12 mouse cellular contexts compared by ENCODE assay signal in genomic region chr6:108630701-108631100, GRCm38 (mm10). TPM values are rescaled to one million over a fixed set of nuclear protein-coding genes. Genes with fewer than 3 reads are reported as not detected.
DNase-seq lines count a peak whose midpoint lies in the region; ATAC-seq and TF ChIP-seq lines count a peak whose summit lies in the region.
"Had no signal": no experiment of that assay in that cellular context is flagged by ENCODE, and none has a peak within 500 bp of the region (broad histone marks: within the 10 kb centered on the region; RNA-seq: fewer than 3 reads in every experiment).

No protein-coding gene starts in this region.

- ATAC-seq in liver, postnatal 0 days, result peak; percentile 56

- no peak overlapping the region for H3K4me2 ChIP-seq in liver, postnatal 0 days (ENCODE audit: low read depth, low read length)
- H3K4me2 ChIP-seq: heart, embryonic 15.5 days; lung, embryonic 14.5 days had no signal

- no peaks in the 10 kb centered on the region for H3K27me3 ChIP-seq in liver, postnatal 0 days (ENCODE audit: insufficient read depth, low read length)
- H3K27me3 ChIP-seq: heart, embryonic 15.5 days had no signal

- no peak for TF ChIP-seq EP300 in liver, postnatal 0 days (IDR thresholded peaks at IDR 0.05; ENCODE audit: low read depth)

- intact Hi-C loops in left cerebral cortex, postnatal 10 days (cut with DNase I), result no loop called here

- H3K36me3 ChIP-seq in liver, postnatal 0 days (replicated peaks; ENCODE audit: insufficient read depth, low read length), result no peaks in the 10 kb centered on the region
- H3K36me3 ChIP-seq: heart, embryonic 15.5 days had no signal

- no peak overlapping the region for H3K9ac ChIP-seq in liver, postnatal 0 days (replicated peaks)
- H3K9ac ChIP-seq: heart, embryonic 15.5 days; lung, embryonic 14.5 days had no signal

- H3K4me1 ChIP-seq in liver, postnatal 0 days (ENCODE audit: insufficient read depth), result no peaks in the 10 kb centered on the region
- H3K4me1 ChIP-seq: heart, embryonic 15.5 days had no signal

- TF ChIP-seq CTCF in liver, postnatal 0 days (IDR thresholded peaks at IDR 0.05; ENCODE audit: low read depth), result no peak

- H3K27ac ChIP-seq in liver, postnatal 0 days (ENCODE audit: low read depth), result no peak overlapping the region
- H3K27ac ChIP-seq: heart, embryonic 15.5 days had no signal

- H3K9me3 ChIP-seq in liver, postnatal 0 days (ENCODE audit: low read length), result no peaks in the 10 kb centered on the region

- peak; percentile 40 for DNase-seq in liver, postnatal 0 days
- DNase-seq in liver, result no peak
- DNase-seq in induced T-regulatory cell, adult 2 months (ENCODE audit: low read depth), result peak; percentile 71
- peak; percentile 27 for DNase-seq in skeletal muscle tissue, adult 2 months (ENCODE audit: low read depth, low spot score)
- peak; percentile 22 for DNase-seq in thymus, postnatal 25 days
- DNase-seq in ovary, postnatal 14 days (ENCODE audit: low spot score), result no peak
- no peak for DNase-seq in adrenal gland, adult 18-20 months (ENCODE audit: low spot score in 2 of 2)
- DNase-seq in left cerebral cortex, postnatal 10 days (ENCODE audit: extremely low spot score in 1 of 2, low spot score in 2 of 2), result no peak
- DNase-seq: cerebellum, postnatal 25 days; lung, embryonic 14.5 days; retina, postnatal 1 day had no signal

- no peak overlapping the region for H3K4me3 ChIP-seq in liver, postnatal 0 days (ENCODE audit: low read depth, low read length)
- H3K4me3 ChIP-seq: heart, embryonic 15.5 days had no signal

RNA-seq across cellular contexts. Expression of gene Bhlhe40, which starts 29.7 kb away (rescaled TPM):
- polyA plus RNA-seq in liver, postnatal 0 days (2015; fragmentation: Nextera tagmentation; extraction: Ambion mirVana), result 19.1 and 26.9 TPM in 2 replicates
- 10 to 100 TPM; 66.3 to 85.9 TPM for total RNA-seq in adrenal gland, adult 18-20 months (2021)
- total RNA-seq in left cerebral cortex, postnatal 10 days (2021), result 10 to 100 TPM; 38.5 to 40.6 TPM

Comparison
In these comparisons a context has a peak if more than half of its experiments do, and no peak if none do; other contexts are left out.
1. DNase-seq: peak in liver, postnatal 0 days (single experiment), induced T-regulatory cell, adult 2 months (single experiment), skeletal muscle tissue, adult 2 months (single experiment) and thymus, postnatal 25 days (single experiment); none in liver (single experiment), ovary, postnatal 14 days (single experiment), adrenal gland, adult 18-20 months (0 of 2) and left cerebral cortex, postnatal 10 days (0 of 2).